Mouse (Mus musculus): ENCODE data around the gene Gng12. TPM values are rescaled to one million over a fixed set of nuclear protein-coding genes. Genes with fewer than 3 reads are reported as not detected.

The Gng12 gene
- polyA plus RNA-seq, 1 experiment: 54.0 TPM

GRCm38 (mm10) chr6:66992232-66992631, 96.0 kb downstream of the Gng12 start:
- no peaks in the 10 kb centered on the region for H3K9me3 ChIP-seq (replicated peaks; ENCODE audit: control insufficient read depth, insufficient read depth, low read length, poor library complexity, severe bottlenecking)
- no peak overlapping the region for H3K9ac ChIP-seq (ENCODE audit: low read depth, poor library complexity, severe bottlenecking)
- no peak overlapping the region for H3K27ac ChIP-seq (ENCODE audit: insufficient read depth, low read length)
- no peaks in the 10 kb centered on the region for H3K36me3 ChIP-seq (ENCODE audit: control insufficient read depth, insufficient read depth, low read length, poor library complexity, severe bottlenecking)
- no peak for TF ChIP-seq CTCF (IDR thresholded peaks at IDR 0.05; ENCODE audit: low read depth, low read length)
- no peak for TF ChIP-seq EP300 (IDR thresholded peaks at IDR 0.05; ENCODE audit: insufficient read depth, low read depth, low read length)
- TF ChIP-seq POLR2A (IDR thresholded peaks at IDR 0.05; ENCODE audit: insufficient read depth, low read length): no peak
- no peak overlapping the region for H3K4me3 ChIP-seq (ENCODE audit: low read depth, low read length)
- no peaks in the 10 kb centered on the region for H3K27me3 ChIP-seq (ENCODE audit: control insufficient read depth, insufficient read depth, low read length, poor library complexity, severe bottlenecking)
- H3K4me1 ChIP-seq (ENCODE audit: control insufficient read depth, insufficient read depth, low read length): no peaks in the 10 kb centered on the region

DNA sequence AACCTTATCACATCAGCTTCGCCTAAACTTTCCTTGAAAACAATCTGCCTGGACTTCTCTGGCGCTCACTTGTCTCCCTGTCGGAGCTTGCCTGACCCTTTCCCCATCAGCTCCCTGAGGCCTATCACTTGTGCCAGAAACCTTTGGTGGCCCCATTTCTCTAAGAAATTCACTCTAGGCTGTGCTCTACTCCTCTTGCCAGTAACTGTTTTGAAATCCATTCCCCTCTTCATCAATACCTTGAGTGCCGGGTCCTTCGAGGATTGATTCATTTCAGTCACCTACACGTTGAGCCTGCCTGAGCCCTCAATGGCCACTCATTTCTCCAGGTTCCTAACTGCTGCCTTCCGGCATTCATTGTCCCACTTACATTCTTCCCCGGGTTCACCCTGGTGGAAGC, 96.6 kb downstream of the Gng12 start:
- no peak for TF ChIP-seq CTCF (IDR thresholded peaks at IDR 0.05; ENCODE audit: low read depth, low read length)
- TF ChIP-seq POLR2A (IDR thresholded peaks at IDR 0.05; ENCODE audit: insufficient read depth, low read length): no peak
- TF ChIP-seq EP300 (IDR thresholded peaks at IDR 0.05; ENCODE audit: insufficient read depth, low read depth, low read length): no peak
- Histone ChIP-seq H3K9me3 (replicated peaks; ENCODE audit: control insufficient read depth, insufficient read depth, low read length, poor library complexity, severe bottlenecking) (no peaks in the 10 kb centered on the region), H3K27me3 (ENCODE audit: control insufficient read depth, insufficient read depth, low read length, poor library complexity, severe bottlenecking) (no peaks in the 10 kb centered on the region), H3K27ac (ENCODE audit: insufficient read depth, low read length) (no peak overlapping the region), H3K9ac (ENCODE audit: low read depth, poor library complexity, severe bottlenecking) (no peak overlapping the region), H3K4me1 (ENCODE audit: control insufficient read depth, insufficient read depth, low read length) (no peaks in the 10 kb centered on the region), H3K4me3 (ENCODE audit: low read depth, low read length) (no peak overlapping the region), H3K36me3 (ENCODE audit: control insufficient read depth, insufficient read depth, low read length, poor library complexity, severe bottlenecking) (no peaks in the 10 kb centered on the region)

DNA sequence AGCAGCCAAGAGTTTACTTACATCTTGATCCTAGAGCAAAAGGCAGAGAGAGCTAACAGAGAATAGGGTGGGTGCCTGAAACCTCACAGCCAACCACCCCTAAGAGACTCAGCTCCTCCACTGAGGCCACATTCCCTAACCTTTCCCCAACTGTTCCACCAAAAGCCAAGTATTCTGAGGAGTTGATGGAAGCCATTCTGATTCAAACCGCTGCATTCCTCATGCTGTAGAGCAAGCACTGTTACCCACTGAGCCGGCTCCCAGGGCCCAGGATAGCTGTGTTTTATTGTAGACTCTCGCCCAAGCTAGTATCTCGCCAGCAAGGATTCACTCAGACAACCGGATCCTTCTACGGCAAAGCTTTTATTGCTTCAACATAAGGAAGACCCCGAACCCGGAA, 98.8 kb downstream of the Gng12 start:
- TF ChIP-seq POLR2A (IDR thresholded peaks at IDR 0.05; ENCODE audit: insufficient read depth, low read length) (no peak), EP300 (IDR thresholded peaks at IDR 0.05; ENCODE audit: insufficient read depth, low read depth, low read length) (no peak), CTCF (IDR thresholded peaks at IDR 0.05; ENCODE audit: low read depth, low read length) (no peak)
- Histone ChIP-seq H3K9me3 (replicated peaks; ENCODE audit: control insufficient read depth, insufficient read depth, low read length, poor library complexity, severe bottlenecking) (no peaks in the 10 kb centered on the region), H3K9ac (ENCODE audit: low read depth, poor library complexity, severe bottlenecking) (no peak overlapping the region), H3K36me3 (ENCODE audit: control insufficient read depth, insufficient read depth, low read length, poor library complexity, severe bottlenecking) (no peaks in the 10 kb centered on the region), H3K4me1 (ENCODE audit: control insufficient read depth, insufficient read depth, low read length) (no peaks in the 10 kb centered on the region), H3K27me3 (ENCODE audit: control insufficient read depth, insufficient read depth, low read length, poor library complexity, severe bottlenecking) (no peaks in the 10 kb centered on the region), H3K27ac (ENCODE audit: insufficient read depth, low read length) (no peak overlapping the region), H3K4me3 (ENCODE audit: low read depth, low read length) (no peak overlapping the region)

DNA sequence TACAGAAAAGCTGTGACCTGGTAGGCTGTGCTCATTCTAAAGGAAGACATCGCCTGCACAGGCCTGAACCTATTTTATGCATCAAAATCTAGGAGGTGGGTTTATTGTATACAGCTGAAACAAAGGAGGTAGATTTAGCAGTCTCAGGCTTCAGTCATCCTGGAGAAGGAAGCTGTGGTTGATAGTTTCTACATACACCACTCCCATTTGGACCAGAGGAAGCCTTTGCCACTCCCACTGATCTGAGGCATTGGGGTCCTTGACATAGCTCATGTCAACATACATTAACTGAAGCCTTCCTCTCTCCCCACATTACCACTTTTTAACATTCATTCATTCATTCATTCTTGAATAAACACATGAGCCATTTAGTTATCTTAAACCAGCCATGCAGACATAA, 99.6 kb downstream of the Gng12 start:
- TF ChIP-seq EP300 (IDR thresholded peaks at IDR 0.05; ENCODE audit: insufficient read depth, low read depth, low read length) (no peak), CTCF (IDR thresholded peaks at IDR 0.05; ENCODE audit: low read depth, low read length) (no peak), POLR2A (IDR thresholded peaks at IDR 0.05; ENCODE audit: insufficient read depth, low read length) (no peak)
- H3K4me1 ChIP-seq (ENCODE audit: control insufficient read depth, insufficient read depth, low read length): no peaks in the 10 kb centered on the region
- no peaks in the 10 kb centered on the region for H3K9me3 ChIP-seq (replicated peaks; ENCODE audit: control insufficient read depth, insufficient read depth, low read length, poor library complexity, severe bottlenecking)
- no peak overlapping the region for H3K9ac ChIP-seq (ENCODE audit: low read depth, poor library complexity, severe bottlenecking)
- H3K4me3 ChIP-seq (ENCODE audit: low read depth, low read length): no peak overlapping the region
- H3K36me3 ChIP-seq (ENCODE audit: control insufficient read depth, insufficient read depth, low read length, poor library complexity, severe bottlenecking): no peaks in the 10 kb centered on the region
- H3K27ac ChIP-seq (ENCODE audit: insufficient read depth, low read length): no peak overlapping the region
- H3K27me3 ChIP-seq (ENCODE audit: control insufficient read depth, insufficient read depth, low read length, poor library complexity, severe bottlenecking): no peaks in the 10 kb centered on the region

- no peaks in the 10 kb centered on the region for H3K4me1 ChIP-seq (ENCODE audit: control insufficient read depth, insufficient read depth, low read length)
- H3K27ac ChIP-seq (ENCODE audit: insufficient read depth, low read length): no peak overlapping the region
- H3K4me3 ChIP-seq (ENCODE audit: low read depth, low read length): no peak overlapping the region
- TF ChIP-seq CTCF (IDR thresholded peaks at IDR 0.05; ENCODE audit: low read depth, low read length) (no peak), POLR2A (IDR thresholded peaks at IDR 0.05; ENCODE audit: insufficient read depth, low read length) (no peak), EP300 (IDR thresholded peaks at IDR 0.05; ENCODE audit: insufficient read depth, low read depth, low read length) (no peak)
- no peaks in the 10 kb centered on the region for H3K36me3 ChIP-seq (ENCODE audit: control insufficient read depth, insufficient read depth, low read length, poor library complexity, severe bottlenecking)
- H3K27me3 ChIP-seq (ENCODE audit: control insufficient read depth, insufficient read depth, low read length, poor library complexity, severe bottlenecking): no peaks in the 10 kb centered on the region
- H3K9ac ChIP-seq (ENCODE audit: low read depth, poor library complexity, severe bottlenecking): no peak overlapping the region
- H3K9me3 ChIP-seq (replicated peaks; ENCODE audit: control insufficient read depth, insufficient read depth, low read length, poor library complexity, severe bottlenecking): no peaks in the 10 kb centered on the region
Observed at GRCm38 (mm10) chr6:66996257-66996656, 100.1 kb downstream of the Gng12 start.

- Histone ChIP-seq H3K4me3 (ENCODE audit: low read depth, low read length) (no peak overlapping the region), H3K36me3 (ENCODE audit: control insufficient read depth, insufficient read depth, low read length, poor library complexity, severe bottlenecking) (no peaks in the 10 kb centered on the region), H3K27ac (ENCODE audit: insufficient read depth, low read length) (no peak overlapping the region), H3K9ac (ENCODE audit: low read depth, poor library complexity, severe bottlenecking) (no peak overlapping the region), H3K27me3 (ENCODE audit: control insufficient read depth, insufficient read depth, low read length, poor library complexity, severe bottlenecking) (no peaks in the 10 kb centered on the region), H3K4me1 (ENCODE audit: control insufficient read depth, insufficient read depth, low read length) (no peaks in the 10 kb centered on the region), H3K9me3 (replicated peaks; ENCODE audit: control insufficient read depth, insufficient read depth, low read length, poor library complexity, severe bottlenecking) (no peaks in the 10 kb centered on the region)
- no peak for TF ChIP-seq CTCF (IDR thresholded peaks at IDR 0.05; ENCODE audit: low read depth, low read length)
- TF ChIP-seq EP300 (IDR thresholded peaks at IDR 0.05; ENCODE audit: insufficient read depth, low read depth, low read length): no peak
- no peak for TF ChIP-seq POLR2A (IDR thresholded peaks at IDR 0.05; ENCODE audit: insufficient read depth, low read length)
Observed at GRCm38 (mm10) chr6:66998645-66999044, 102.4 kb downstream of the Gng12 start.
